Mouse (Mus musculus) C2C12 (cell line): ENCODE data around the gene Itih2.

ENCODE experiments used
- CEBPB ChIP-seq: IDR thresholded peaks from one replicate; pipeline ENCODE4 v1.6.1; 2011; ENCODE audit warnings: low read depth, mild to moderate bottlenecking, control low read depth, moderate library complexity
- CTCF ChIP-seq: IDR thresholded peaks from one replicate; pipeline ENCODE4 v1.5.1; 2011; ENCODE audit not compliant: control insufficient read depth, insufficient read depth, insufficient read length
- FOSL1 ChIP-seq: IDR thresholded peaks from one replicate; pipeline ENCODE4 v1.8.0; 2011; ENCODE audit warnings: mild to moderate bottlenecking, low read length; ENCODE audit not compliant: poor library complexity, insufficient read depth, severe bottlenecking
- MAX ChIP-seq: IDR thresholded peaks from one replicate; pipeline ENCODE4 v1.6.1; 2011; ENCODE audit warnings: mild to moderate bottlenecking, control low read depth
- MYOD1 ChIP-seq: IDR thresholded peaks from one replicate; pipeline ENCODE4 v1.6.1; 2011; ENCODE audit warnings: low read depth; ENCODE audit not compliant: control insufficient read depth, insufficient read length
- MYOG ChIP-seq: IDR thresholded peaks from one replicate; pipeline ENCODE4 v1.6.1; 2011; ENCODE audit not compliant: control insufficient read depth, insufficient read length; ENCODE audit errors: extremely low read depth
- USF1 ChIP-seq: IDR thresholded peaks from one replicate; pipeline ENCODE4 v1.6.1; 2011; ENCODE audit warnings: low read depth, mild to moderate bottlenecking, control low read depth, moderate library complexity

DNA sequence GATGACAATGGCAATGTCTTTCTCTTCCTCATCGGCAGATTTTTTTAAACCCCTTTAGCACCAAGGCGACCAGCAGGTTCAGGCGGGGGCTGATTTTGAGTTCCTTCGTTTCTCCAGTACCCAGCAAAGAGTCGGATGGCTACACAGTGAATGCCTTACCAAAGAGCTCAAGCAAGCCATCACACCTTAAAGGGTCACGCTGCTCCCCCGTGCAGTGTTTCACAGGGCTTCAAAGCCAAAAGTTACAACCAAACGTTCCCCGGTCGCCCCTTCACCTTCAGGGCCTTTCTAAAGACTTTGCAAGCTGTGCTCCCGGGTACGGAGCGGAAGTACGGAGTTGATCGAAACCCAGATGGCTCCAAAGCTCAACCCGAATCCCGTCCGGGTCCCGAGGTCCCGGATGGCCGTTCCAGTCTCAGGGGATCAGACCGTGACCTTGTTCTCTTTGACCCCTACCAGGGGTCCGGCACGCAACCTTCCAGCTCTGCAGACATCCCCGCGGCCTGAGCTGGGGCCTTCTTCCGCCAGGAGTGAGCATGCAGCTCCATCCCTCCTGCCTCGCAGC, 51.4 kb downstream of the Itih2 start:
- TF ChIP-seq CTCF: no peak
- no peak for TF ChIP-seq MAX
- TF ChIP-seq FOSL1: no peak
- TF ChIP-seq USF1: no peak
- TF ChIP-seq CEBPB: no peak
- TF ChIP-seq MYOD1: no peak
- TF ChIP-seq MYOG: no peak
